In genomic region chr11:62827135-62827534, GRCm38 (mm10) we compare ENCODE assay signal across 13 mouse cellular contexts. TPM values are rescaled to one million over a fixed set of nuclear protein-coding genes. Genes with fewer than 3 reads are reported as not detected.
"Had no signal": no experiment of that assay in that cellular context is flagged by ENCODE, and none has a peak within 500 bp of the region (broad histone marks: within the 10 kb centered on the region; RNA-seq: fewer than 3 reads in every experiment).

No protein-coding gene starts in this region.

- H3K4me3 ChIP-seq: liver, embryonic 13.5 days; midbrain, embryonic 12.5 days; midbrain, embryonic 15.5 days; neural tube, embryonic 13.5 days had no signal

- H3K4me1 ChIP-seq: liver, embryonic 13.5 days; midbrain, embryonic 12.5 days; midbrain, embryonic 15.5 days had no signal

- ATAC-seq: midbrain, embryonic 15.5 days had no signal

- H3K27ac ChIP-seq: liver, embryonic 13.5 days; macrophage; midbrain, embryonic 12.5 days; midbrain, embryonic 15.5 days; neural tube, embryonic 13.5 days had no signal

- H3K27me3 ChIP-seq: liver, embryonic 13.5 days; midbrain, embryonic 12.5 days; midbrain, embryonic 15.5 days; neural tube, embryonic 13.5 days had no signal

- H3K4me2 ChIP-seq: liver, embryonic 13.5 days; midbrain, embryonic 12.5 days; midbrain, embryonic 15.5 days; neural tube, embryonic 13.5 days had no signal

- H3K36me3 ChIP-seq: liver, embryonic 13.5 days; midbrain, embryonic 12.5 days; midbrain, embryonic 15.5 days; neural tube, embryonic 13.5 days had no signal

- H3K9ac ChIP-seq: liver, embryonic 13.5 days; midbrain, embryonic 12.5 days; midbrain, embryonic 15.5 days; neural tube, embryonic 13.5 days had no signal

- H3K9me3 ChIP-seq: liver, embryonic 13.5 days; midbrain, embryonic 12.5 days; midbrain, embryonic 15.5 days; neural tube, embryonic 13.5 days had no signal

- DNase-seq: kidney, adult 9 months; liver, embryonic 13.5 days; lung, adult 2 months; right cerebral cortex, postnatal 4 days; spleen, adult 18-20 months; thymus, adult 2 months; thymus, postnatal 14 days; thymus, postnatal 4 days had no signal

RNA-seq across cellular contexts. Expression of gene Fbxw10, which starts 19.7 kb away (rescaled TPM):
- polyA plus RNA-seq: liver, adult 2 months had no signal

RNA-seq across cellular contexts. Expression of gene Zfp286, which starts 37.9 kb away (rescaled TPM):
- polyA plus RNA-seq: liver, adult 2 months had no signal
